Mouse (Mus musculus) kidney, postnatal 4 days (tissue): ENCODE measurements around the gene Ramp2.

Experiments used
- DNase-seq, 2 experiments: peaks; one replicate each; pipeline ENCODE4 v3.0.0; 2021; ENCODE audit warnings: mixed read lengths in 2 of 2

Ramp2 gene

DNA sequence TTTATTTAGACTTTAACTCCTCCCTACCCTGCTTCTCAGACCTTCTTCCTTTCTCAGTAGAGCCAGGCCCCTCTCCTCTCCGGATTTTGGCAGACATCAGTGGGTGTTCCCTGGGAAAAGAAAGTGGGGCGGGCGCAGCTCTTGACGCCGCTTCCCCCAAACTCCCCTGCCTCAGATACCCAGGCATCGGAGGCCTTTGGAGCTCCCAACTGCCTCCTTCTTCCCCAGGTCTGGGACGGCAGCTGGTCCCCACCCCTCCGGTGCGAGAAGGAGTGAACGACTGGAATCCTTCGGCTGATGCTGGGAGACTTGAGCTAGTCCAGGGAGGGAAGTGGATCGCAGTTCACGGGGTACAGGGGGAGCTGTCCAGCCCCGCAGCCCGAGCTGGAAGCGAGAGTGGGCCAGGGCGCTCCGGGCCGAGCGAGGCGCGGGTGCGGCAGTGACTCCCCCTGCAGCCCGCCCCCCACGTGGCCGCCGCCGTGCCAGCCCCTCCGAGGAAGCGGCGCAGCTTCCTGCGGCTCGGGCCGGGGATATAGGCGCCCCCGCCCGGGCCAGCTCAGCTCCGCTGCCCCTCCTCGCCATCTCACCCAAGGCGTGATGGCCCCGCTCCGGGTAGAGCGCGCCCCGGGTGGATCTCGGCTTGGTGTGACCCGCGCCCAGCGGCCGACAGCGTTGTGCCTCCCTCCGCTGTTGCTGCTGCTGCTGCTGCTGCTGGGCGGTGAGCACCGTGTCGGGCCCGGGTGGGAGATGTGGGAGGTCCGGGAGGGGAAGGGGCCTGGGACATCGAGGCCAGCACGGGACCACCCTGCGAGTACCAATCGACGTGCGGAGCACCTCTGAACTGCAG lies at the start of gene Ramp2:
Ramp2 (plus strand) TSS at position 174 of the 847 bp plus-strand sequence.
- peak; percentile 80 to 87 for DNase-seq

DNA sequence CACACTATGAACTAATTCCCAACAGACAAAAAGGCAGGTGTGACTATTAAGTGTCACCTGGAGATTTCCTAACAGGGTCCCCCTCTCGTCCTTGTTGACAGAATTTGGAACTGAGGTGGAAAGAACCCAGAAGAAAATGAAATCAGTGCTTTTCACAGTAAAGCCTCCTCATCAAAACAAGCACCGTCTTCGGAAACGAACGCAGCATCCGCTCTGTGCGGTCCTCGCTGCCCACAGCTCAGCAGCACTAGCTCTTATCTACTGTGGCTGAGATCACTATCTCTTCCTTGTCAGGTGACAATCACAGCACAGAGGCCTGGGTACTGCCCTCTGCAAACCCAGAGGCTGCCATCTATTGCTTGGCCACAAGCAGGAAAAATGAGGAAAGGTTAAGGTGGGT lies 49.7 kb upstream of the Ramp2 start:
- no peak for DNase-seq

- no peak for DNase-seq
Observed at GRCm38 (mm10) chr11:101199555-101199954, 46.3 kb upstream of the Ramp2 start.

DNA sequence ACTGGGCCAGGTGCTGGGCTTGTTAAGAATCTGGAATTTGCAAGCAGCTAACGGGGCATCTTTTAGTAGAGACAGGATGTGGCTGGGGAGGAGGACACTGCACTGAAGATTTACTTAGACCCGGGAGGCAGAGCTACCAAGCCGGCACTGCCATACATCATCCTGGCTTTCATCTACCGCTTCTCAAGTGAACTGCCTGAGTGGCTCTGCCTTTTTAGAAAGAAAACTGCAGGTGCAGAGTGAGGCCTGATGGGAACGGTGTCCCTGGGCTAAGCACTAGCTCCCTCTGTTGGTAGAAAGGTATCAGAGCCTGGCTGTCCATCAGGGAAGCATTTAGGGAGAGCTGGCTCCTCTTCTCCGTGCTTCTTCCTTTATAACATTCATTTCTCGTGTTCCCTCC lies 44.8 kb upstream of the Ramp2 start:
- peak in 1 of 2 experiments; percentile 52 for DNase-seq

DNA sequence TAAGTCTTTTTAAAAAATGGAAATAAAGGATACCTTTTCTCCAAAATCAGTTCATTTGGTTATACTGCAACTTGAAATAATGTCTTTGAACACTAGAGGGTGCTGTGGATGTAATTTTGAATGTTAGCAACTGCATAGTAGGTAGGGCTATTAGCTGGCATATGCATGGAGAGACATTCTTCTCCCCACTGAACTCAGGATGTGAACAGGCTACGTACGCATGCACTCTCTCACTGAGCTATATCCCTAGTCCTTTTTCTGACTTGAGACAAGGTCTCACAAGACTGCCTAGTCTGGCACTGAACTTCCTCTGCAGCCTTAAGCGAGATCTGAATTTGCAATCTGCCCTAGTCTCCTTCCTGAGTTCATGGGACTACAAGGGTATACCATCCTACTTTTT lies 33.9 kb upstream of the Ramp2 start:
- DNase-seq = peak in 1 of 2 experiments; percentile 27

- DNase-seq = no peak
Observed at GRCm38 (mm10) chr11:101216936-101217335, 28.9 kb upstream of the Ramp2 start.

DNA sequence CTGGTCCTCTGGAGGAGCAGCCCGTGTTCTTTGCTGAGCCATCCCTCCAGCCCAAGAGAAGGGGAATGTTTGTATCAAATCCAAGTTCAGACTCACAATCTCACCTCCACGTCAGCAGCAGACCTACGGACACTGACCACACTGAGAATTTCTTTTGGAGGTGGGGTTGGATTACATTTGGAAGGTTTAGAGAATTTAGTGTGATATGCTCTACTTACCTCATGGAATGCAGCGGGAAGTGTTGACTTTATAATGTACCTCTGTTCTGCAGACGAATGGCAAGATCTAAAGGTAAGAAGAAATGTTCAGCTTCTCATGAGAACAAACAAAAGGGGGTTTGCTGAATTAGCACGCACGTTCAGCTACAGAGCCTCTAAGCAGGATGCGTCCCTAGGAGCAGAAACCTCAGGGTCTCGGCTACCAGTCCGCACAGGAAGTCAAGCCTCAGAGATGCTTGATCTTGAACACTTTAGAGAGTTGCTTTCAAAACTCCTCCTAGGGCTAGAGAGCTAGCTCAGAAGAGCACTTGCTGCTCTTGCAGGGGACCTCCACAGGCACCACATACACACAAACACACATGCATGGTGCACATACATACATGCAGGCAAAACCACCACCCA lies 27.3 kb upstream of the Ramp2 start:
- DNase-seq = no peak

- DNase-seq = no peak
Observed at GRCm38 (mm10) chr11:101220853-101221252, 25.0 kb upstream of the Ramp2 start.

GRCm38 (mm10) chr11:101221306-101221986 lies 24.4 kb upstream of the Ramp2 start:
- DNase-seq = peak; percentile 50 to 57

DNA sequence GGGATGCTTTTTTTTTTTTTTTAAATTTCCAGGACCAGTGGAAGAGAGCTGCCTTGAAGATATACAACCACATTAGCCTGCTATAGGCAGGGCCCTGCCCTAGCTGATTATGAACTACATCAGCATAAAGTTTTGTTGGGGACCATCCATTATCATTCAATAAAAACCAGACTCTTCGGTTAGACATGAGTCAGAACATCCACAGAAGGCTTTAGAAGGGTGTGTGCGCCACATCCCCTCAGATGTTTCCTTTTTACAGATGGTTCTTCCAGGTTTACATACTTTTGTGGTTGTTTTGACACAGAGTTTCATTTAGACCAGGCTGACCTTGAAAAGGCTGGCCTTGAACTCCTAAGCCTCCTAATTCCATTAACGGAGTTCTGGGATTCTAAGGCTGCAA lies 21.5 kb upstream of the Ramp2 start:
- DNase-seq = no peak

DNA sequence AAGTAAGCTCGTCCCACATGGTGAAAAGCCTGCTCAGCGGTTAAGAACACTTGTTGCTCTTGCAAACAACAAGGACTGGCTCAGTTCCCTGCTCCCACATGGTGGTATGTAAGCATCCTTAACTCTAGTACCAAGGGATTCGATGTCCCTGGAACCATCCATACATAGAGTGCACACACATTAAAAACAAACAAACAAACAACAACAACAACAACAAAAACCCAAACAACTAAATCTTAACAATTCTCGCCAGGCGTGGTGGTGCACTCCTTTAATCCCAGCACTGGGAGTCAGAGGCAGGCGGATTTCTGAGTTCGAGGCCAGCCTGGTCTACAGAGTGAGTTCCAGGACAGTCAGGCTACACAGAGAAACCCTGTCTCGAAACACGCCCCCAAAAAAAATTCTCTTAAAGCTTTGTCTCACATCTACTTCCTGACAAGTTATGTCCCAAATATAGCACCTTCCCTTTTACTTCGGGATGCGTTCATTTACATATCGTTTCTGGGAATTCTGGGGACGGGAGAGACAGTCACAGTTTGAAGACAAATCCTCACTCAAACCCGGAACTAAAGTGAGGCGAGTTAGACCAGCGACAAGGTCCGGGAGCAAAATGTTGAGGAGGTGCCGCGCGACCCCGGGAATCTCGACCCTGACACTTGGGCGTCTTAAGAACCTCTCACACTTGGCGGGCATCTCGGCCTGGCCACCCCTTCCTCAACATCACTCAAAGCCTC lies 20.3 kb upstream of the Ramp2 start:
- peak in 1 of 2 experiments; percentile 10 for DNase-seq

GRCm38 (mm10) chr11:101226065-101226701 lies 19.6 kb upstream of the Ramp2 start, which contains the start of gene Ezh1:
Gene Ezh1 (minus strand): TSS chr11:101226463.
- peak; percentile 92 to 95 for DNase-seq

DNA sequence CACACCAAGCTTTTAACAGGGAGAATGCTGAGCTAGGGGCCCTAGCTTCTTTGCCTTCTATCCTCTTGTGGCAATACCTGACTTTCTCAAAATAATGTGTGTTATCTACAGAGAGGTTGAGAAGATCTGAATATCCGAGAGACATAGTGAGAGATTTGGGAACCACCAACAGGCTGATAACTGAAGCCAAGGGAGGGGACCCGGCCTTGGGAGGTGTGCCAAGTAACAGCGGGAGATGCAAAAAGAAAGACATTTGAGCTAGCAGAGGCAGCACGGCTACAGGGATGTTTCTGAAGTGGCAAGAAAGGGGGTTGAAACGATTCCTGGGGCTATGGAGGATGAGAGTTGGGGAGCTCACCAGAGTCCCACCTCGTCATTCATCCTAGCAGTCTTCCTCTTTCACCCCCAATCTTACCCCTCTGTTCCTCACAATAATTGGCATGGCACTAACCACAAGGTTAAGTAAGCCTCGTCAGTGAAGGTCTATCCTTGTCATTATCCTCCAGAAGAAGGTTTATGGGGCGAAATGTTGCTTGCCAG lies 16.4 kb upstream of the Ramp2 start:
- peak; percentile 50 to 55 for DNase-seq

DNA sequence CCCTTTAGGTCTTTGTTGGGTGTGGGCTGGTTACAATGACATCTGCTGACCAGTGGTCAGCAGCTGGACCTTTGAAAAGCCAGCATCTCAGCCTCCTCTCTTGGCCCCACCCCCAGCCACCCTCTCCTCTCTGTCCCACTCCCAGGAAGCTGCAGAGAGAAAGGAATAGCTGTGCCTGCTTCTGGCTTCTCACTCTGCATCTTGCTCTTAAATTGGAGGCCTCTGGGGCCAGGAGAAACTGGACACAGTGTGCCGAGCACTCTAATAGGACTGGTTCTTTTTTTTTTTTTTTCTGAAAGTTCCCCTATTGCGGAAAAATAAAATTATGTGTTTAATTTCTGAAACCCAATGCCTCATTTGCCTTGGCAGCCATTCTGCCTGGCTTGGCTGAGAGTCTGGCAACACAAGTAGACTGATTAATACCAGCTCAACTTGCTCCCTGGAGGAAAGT lies 15.7 kb upstream of the Ramp2 start:
- peak; percentile 54 to 65 for DNase-seq

DNA sequence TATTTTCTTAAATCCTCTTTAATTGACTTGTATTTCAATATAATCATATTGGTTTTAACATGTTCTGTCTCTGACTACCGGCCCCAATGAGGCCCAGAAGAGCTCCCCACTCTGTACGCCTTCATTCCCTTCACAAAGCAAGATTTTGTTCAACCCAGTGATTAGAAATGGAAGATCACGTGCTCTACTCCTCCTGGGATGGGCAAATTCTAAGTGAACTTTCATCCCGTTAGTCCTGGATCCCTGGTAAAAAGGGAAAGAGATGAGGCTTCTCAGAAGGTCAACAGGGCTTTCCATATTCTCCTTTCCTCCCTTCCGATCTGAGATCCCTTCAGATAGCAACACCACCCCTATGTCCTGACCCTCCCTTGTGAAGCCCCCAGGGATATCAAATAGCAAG lies 15.3 kb upstream of the Ramp2 start:
- DNase-seq = no peak

GRCm38 (mm10) chr11:101230991-101231871 lies 14.6 kb upstream of the Ramp2 start:
- peak; percentile 73 to 81 for DNase-seq

DNA sequence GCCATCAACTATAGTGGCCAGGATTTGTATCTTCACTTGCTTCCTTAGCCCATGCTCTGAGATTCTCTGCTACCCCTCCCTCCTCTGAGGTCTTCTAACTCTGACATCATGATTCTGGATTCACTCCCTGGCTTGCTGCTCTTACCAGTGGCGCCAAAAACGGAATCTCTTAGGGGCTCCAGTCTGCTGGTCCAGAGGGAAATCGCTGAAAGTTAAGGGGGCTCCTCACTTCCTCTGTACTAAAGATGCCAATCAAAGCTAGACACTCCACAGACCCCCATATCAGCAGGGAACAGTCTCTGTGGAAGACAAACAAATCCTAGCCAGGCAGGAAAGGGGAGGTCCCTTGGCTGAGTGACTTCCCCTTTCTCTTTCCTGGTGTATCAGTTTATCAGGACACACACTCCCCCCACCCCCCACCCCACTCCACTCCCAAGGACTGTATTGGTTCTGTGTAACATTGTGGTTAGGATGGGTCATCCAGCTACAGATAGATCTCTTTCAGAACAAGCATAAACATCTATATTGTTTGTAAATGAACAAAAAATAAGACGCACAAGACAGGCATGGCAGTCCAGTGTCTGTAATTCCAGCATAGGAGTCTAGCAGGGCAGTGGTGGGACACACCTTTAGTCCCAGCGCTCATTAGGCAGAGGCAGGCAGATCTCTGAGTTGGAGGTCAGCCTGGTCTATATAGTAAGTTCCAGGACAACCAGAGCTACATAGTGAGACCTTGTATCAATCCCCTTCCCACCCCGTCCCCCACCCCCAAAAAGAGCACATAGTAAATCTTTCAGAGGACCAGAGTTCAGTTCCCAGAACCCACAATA lies 13.6 kb upstream of the Ramp2 start:
- peak; percentile 55 to 67 for DNase-seq

DNA sequence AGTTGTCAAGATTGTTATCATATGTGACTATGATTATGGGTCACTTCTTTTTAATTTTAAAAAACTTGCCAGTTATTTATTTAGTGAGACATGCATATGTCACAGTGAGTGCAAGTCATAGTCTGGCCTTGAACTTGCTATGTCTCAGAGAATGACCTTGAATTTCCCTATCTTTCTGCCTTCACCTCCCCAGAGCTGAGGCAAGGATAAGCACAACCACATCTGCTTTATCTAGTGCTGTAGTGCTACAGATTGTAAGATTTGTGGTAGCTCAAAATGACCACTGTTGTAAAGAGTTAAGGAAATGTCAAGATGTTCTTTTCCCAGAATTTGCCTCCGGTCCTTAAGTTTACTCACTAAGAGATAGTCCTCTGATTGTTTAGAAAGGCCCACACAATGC lies 12.6 kb upstream of the Ramp2 start:
- no peak for DNase-seq

DNA sequence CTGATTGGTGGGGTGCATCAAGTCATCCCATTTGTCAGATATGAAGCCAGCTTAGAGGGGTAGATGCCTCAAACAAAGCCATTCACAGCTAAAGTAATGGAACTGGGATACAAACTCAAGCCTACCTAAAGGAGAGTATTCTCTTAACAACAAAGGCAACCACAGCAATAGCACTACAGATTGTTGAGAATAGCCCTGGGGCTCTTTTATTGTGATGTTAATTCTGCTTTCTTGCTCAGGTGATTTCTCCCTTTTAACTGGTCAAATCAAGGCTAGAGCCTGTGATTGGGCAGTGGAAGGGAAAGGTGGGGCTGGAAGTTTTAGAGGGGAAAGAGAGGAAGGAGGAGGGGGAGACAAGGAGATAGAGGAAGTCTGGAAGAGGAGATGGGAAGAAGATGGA lies 11.7 kb upstream of the Ramp2 start:
- DNase-seq = no peak

DNA sequence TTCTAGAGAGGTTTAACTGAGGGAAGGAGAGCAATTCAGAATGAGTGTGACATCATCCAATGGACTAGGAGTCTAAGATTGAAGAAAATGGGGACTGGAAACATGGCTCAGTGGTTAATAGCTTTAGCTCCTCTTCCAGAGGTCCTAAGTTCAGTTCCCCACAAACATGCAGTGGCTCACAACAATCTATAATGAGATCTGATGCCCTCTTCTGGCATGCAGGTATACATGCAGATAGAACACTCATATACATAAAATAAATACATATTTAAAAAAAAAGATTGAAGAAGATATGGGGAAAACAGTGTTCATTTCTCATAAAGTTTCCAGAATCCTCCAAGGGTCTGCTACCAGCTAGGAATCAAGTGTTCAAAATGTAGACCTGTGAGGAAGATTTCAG lies 10.4 kb upstream of the Ramp2 start:
- no peak for DNase-seq
